Mouse (Mus musculus) embryonic facial prominence, embryonic 12.5 days (tissue): ENCODE data around the gene Ranbp9. TPM values are rescaled to one million over a fixed set of nuclear protein-coding genes. Genes with fewer than 3 reads are reported as not detected.

ENCODE experiments used
- ATAC-seq: fragments of 200-750 bp; cut with Nextera tagmentation; 2 replicates; pipeline ENCODE4 v1.8.0; 2017; ENCODE audit not compliant: insufficient number of reproducible peaks, insufficient read depth, low FRiP score, low TSS enrichment
- H3K27ac ChIP-seq: fragments of 300-500 bp; sonication (generic); 2 replicates; pipeline ENCODE4 v1.5.1; 2016; ENCODE audit warnings: mild to moderate bottlenecking
- H3K27me3 ChIP-seq: fragments of 300-500 bp; sonication (generic); 2 replicates; pipeline ENCODE4 v1.6.1; 2016; ENCODE audit warnings: mild to moderate bottlenecking, moderate library complexity
- H3K36me3 ChIP-seq: fragments of 300-500 bp; sonication (generic); 2 replicates; pipeline ENCODE4 v1.6.1; 2016; ENCODE audit warnings: mild to moderate bottlenecking
- H3K4me1 ChIP-seq: fragments of 300-500 bp; sonication (generic); 2 replicates; pipeline ENCODE4 v1.6.1; 2016
- H3K4me2 ChIP-seq: fragments of 300-500 bp; sonication (generic); replicated peaks from 2 replicates; pipeline ENCODE4 v1.6.1; 2016; ENCODE audit warnings: mild to moderate bottlenecking, moderate library complexity
- H3K4me3 ChIP-seq: fragments of 300-500 bp; sonication (generic); 2 replicates; pipeline ENCODE4 v1.5.1; 2016; ENCODE audit warnings: mild to moderate bottlenecking
- H3K9ac ChIP-seq: fragments of 300-500 bp; sonication (generic); 2 replicates; pipeline ENCODE4 v1.6.1; 2016; ENCODE audit warnings: mild to moderate bottlenecking, moderate library complexity
- H3K9me3 ChIP-seq: fragments of 300-500 bp; sonication (generic); 2 replicates; pipeline ENCODE4 v1.6.1; 2016; ENCODE audit warnings: mild to moderate bottlenecking, moderate library complexity
- WGBS: fragments of 180-500 bp; shearing (Covaris S2); methylation state at CpG from one replicate; pipeline ENCODE4 v1.1.7; 2016; 5-methylcytosine and 5-hydroxymethylcytosine counted together
- polyA plus RNA-seq: library from polyadenylated mRNA; unstranded; fragments of >200 nt; fragmentation: Nextera tagmentation; extraction: Ambion mirVana; gene quantifications from 2 replicates; pipeline ENCODE4 v1.2.1, GENCODE M21; 2016

Gene Ranbp9
- polyA plus RNA-seq, 1 experiment from 2014 or later: 10.6 TPM

DNA sequence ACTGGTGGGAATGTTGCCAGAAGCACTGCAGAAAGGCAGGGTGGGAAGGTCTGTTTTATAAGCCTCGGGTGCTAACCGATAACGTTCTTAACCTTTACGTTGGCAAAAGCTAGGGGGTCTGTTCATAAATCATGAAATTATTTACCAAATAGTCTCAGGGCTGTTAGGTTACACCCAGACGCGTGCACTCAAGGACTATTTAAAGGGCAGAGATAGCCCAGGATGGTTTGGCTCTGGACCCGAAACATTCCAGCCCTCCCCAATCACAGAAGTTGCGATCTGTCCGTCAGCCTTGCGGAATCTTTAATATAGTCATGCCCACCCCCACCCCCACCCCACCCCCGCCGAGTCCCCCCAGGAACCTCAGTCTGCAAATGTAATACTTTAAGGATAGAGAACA, 126.7 kb downstream of the Ranbp9 start:
- H3K4me2 ChIP-seq: no peak overlapping the region
- H3K36me3 ChIP-seq: no peaks in the 10 kb centered on the region
- H3K4me3 ChIP-seq: no peak overlapping the region
- peaks cover 5% of the 10 kb centered on the region; the same call in 1 of the 2 replicates for H3K4me1 ChIP-seq
- no peak for ATAC-seq
- no peaks in the 10 kb centered on the region for H3K9me3 ChIP-seq
- no peaks in the 10 kb centered on the region for H3K27me3 ChIP-seq
- H3K27ac ChIP-seq: no peak overlapping the region
- WGBS: 68% methylated on average over 12 of the region's 12 CpGs
- H3K9ac ChIP-seq: no peak overlapping the region

DNA sequence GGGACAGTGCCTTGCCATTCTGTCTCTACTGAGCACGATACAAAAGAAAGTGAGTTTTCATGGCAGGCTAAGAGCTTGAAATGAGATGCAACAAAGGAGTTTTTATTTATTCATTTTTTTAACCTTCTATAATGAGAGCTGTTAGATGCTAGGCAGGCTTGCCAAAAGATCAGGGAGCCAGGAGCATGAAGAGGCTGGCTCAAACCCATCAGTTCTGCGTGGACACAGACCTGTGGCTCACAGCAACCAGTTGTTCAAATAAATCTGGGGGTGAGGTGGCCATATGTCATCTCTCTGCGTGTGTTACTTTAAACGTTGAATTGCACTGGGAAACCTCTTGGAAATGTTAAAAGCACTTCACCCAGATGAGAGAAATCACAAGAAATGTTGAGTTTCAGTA, 127.7 kb downstream of the Ranbp9 start:
- Histone ChIP-seq H3K27ac (no peak overlapping the region), H3K4me3 (no peak overlapping the region), H3K4me2 (no peak overlapping the region), H3K36me3 (no peaks in the 10 kb centered on the region), H3K4me1 (peaks cover 5% of the 10 kb centered on the region; the same call in 1 of the 2 replicates), H3K9ac (no peak overlapping the region), H3K27me3 (no peaks in the 10 kb centered on the region), H3K9me3 (no peaks in the 10 kb centered on the region)
- 70% methylated on average over 4 of the region's 4 CpGs for WGBS
- ATAC-seq: no peak

Other genes with a start within 250 kb of the Ranbp9 start
- gene Gfod1, start 177.1 kb downstream of the Ranbp9 start, polyA plus RNA-seq: 0.66 and 0.87 TPM in 2 replicates
- gene Sirt5, start 115.8 kb downstream of the Ranbp9 start, polyA plus RNA-seq: 43.8 and 47.2 TPM in 2 replicates
- gene Nol7, start 82.9 kb downstream of the Ranbp9 start, polyA plus RNA-seq: 151 and 161 TPM in 2 replicates
- gene Mcur1, start 78.9 kb upstream of the Ranbp9 start, polyA plus RNA-seq: 13.5 and 15.0 TPM in 2 replicates
- gene Rnf182, start 134.4 kb upstream of the Ranbp9 start, polyA plus RNA-seq: 11.6 and 12.0 TPM in 2 replicates